Mouse (Mus musculus) common myeloid progenitor, adult 5-6 weeks (primary cell): Measurements from ENCODE around the gene Myh9. TPM values are rescaled to one million over a fixed set of nuclear protein-coding genes. Genes with fewer than 3 reads are reported as not detected.

ENCODE experiments used
- ATAC-seq: replicated peaks from 2 replicates; pipeline ENCODE4 v1.8.0; 2016; ENCODE audit warnings: low read depth, mild to moderate bottlenecking, moderate TSS enrichment, inconsistent platforms; ENCODE audit not compliant: poor library complexity, severe bottlenecking
- total RNA-seq: library from RNA; stranded (forward); fragments of 200-1000, 187-1606 nt; gene quantifications from 2 replicates; pipeline ENCODE4 v1.2.3, GENCODE M21; 2017

Gene Myh9
- total RNA-seq, 1 experiment from 2014 or later: 430 TPM

GRCm38 (mm10) chr15:77831754-77832457, 10.1 kb downstream of the Myh9 start:
- ATAC-seq: no peak

DNA sequence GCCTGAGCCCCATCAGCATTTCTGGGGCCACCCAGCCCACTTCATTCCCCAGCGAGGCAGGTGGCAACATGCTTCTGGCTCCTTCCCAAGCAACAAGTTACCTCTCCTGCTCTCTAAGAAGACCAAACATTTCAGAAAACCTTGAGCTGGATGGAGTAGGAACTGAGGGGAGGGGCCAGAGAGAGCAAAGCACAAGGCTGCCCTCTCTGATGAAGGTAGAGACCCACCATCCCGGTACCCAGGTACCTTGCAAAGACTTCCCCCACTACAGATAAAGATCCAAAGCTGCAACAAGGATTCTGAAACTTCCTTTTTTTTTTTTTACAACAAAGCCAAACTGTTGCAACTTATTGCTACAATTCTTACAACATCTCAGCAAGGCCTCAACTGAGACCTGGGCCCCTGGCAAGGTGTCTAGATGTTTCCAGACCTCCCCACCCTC, 10.8 kb downstream of the Myh9 start:
- 0 out of 2 replicates have a peak, but pooled peaks have one; percentile 12 for ATAC-seq

GRCm38 (mm10) chr15:77830481-77831137, 11.4 kb downstream of the Myh9 start:
- peak; percentile 40 for ATAC-seq

DNA sequence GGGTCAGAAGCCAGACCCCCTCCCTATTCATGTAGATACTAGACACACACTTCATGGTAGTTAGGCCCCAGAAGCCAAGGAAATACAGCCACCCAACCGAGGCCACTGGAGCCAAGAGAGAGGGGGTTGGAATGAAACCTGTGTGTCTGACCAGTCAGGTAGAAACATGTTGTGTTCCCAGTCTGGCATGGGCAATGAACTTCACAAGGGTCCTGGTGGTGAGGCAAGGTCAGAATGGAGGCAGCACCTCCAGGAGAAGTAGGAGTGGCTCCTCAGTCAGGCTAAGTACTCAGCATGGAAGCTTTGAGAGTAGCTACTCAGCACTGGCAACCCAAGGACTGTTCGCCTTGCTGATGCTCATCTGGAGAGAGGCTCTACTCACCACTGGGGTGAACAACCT, 12.4 kb downstream of the Myh9 start:
- ATAC-seq: no peak

DNA sequence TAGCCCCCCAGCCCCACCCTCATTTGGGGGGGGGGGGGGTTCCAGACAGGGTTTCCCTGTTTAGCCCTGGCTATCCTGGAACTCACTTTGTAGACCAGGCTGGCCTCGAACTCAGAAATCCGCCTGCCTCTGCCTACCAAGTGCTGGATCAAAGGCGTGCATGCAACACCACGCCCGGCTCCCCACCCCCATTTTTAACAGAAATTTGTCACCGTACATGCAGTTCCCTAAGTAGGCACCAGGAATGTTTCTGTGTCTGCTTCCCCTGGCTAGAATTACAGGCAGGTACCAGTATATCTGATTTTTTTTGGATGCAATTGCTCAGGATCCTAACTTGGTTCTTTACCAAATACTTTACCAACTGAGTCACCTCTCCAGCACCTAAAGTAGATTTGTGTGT, 13.1 kb downstream of the Myh9 start:
- no peak for ATAC-seq

DNA sequence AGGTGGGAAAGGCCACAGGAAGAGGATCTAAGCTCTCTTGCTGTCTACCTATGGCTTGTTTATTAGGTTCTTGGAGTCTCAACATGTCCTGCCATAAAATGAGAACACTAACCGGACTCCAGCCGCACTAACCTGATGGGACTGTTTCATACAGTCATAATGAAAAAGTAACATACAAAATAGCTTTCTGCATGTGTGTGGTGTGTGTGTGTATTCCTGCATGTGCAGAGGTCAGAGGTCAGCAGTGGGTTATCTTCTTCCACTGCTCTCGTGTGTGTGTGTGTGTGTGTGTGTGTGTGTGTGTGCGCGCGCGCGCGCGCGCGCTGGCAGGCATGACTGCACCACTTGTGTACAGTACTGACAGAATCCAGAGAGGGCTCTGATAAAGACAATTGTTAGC, 13.7 kb downstream of the Myh9 start:
- ATAC-seq: no peak

DNA sequence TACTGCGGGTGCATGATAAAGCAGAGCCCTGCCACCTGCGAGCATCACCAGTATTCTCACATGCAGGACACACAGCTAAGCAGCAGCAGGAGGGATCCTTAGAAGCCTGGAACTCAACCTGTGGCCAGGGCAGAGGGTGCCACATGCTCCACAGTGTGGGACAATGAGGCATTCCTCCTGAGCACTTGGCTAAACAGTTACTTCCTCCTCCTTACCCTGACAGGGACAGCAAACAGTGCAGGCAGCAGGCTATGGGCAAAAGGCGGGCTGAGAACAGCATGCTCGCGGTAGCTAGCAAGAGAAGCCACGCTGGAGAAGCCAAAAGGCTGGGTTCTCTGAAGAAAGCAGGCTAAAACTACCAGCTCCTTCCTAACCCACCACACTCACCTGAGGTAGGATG, 14.2 kb downstream of the Myh9 start:
- peak; percentile 30; the same call in 1 of the 2 replicates for ATAC-seq

- no peak for ATAC-seq
Observed at GRCm38 (mm10) chr15:77827379-77827778, 14.6 kb downstream of the Myh9 start.

GRCm38 (mm10) chr15:77825382-77825781, 16.6 kb downstream of the Myh9 start:
- ATAC-seq: no peak

- ATAC-seq: no peak
Observed at GRCm38 (mm10) chr15:77824321-77824720, 17.7 kb downstream of the Myh9 start.

DNA sequence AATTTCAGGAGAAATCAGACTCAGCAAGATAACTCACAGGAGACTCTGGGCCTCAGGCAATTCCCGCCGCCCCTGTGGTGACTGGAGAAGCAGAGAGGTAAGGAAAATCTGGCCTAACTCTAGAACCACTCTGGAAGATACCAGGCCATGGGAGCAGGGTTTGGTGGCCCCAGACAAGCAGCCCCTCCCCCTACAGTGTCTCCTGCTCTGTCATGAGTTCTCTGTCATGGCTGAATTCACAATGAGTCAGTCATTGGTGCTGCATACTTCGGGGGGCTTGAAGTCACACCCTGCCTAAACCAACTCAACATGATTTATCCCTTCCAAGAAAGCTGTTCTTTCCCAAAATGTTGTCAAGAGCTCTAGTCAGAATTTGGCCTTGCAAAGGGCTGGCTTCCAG, 18.3 kb downstream of the Myh9 start:
- no peak for ATAC-seq

DNA sequence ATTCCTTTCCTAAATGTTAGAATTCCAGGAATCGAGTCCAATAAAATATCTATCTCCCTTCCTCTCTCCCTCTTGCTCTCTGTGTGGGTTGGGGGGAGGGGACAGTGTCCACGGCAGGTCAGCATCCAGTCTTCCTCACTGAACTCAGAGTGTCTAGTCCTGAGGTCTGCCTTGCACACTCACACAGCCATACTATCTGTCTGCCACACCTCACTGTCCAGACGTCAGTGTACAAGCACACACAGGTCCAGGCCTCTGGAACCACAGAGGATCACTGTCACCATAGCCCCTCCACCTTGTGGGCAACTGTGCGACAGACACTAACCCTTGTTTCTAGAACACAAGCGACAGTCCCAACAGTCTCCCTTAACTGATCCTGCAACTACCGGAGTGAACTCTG, 18.8 kb downstream of the Myh9 start:
- no peak for ATAC-seq

- peak; percentile 29; the same call in 1 of the 2 replicates for ATAC-seq
Observed at GRCm38 (mm10) chr15:77822671-77823070, 19.3 kb downstream of the Myh9 start.

DNA sequence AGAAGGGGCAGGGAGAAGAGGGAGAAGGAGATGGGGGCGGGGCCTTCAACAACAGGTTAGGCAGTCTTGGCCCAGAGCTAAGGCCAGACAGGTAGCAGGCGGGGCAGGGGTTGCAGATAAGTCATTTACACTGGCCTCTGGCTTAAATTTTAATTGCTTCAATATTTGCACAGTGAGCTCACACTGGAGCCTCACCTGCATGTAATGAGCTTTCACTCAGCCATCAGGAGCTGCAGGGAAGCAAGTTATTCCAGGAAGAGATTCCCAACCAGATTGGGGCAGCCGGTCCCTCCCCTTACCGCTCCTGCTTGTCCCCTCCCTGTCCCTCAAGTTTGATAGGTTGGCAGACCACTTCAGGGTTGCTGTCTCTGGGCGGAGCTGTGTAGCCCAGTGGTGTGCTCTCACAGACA, 19.9 kb downstream of the Myh9 start:
- no peak for ATAC-seq

GRCm38 (mm10) chr15:77821424-77821823, 20.6 kb downstream of the Myh9 start:
- ATAC-seq: 0 out of 2 replicates have a peak, but pooled peaks have one; percentile 12

DNA sequence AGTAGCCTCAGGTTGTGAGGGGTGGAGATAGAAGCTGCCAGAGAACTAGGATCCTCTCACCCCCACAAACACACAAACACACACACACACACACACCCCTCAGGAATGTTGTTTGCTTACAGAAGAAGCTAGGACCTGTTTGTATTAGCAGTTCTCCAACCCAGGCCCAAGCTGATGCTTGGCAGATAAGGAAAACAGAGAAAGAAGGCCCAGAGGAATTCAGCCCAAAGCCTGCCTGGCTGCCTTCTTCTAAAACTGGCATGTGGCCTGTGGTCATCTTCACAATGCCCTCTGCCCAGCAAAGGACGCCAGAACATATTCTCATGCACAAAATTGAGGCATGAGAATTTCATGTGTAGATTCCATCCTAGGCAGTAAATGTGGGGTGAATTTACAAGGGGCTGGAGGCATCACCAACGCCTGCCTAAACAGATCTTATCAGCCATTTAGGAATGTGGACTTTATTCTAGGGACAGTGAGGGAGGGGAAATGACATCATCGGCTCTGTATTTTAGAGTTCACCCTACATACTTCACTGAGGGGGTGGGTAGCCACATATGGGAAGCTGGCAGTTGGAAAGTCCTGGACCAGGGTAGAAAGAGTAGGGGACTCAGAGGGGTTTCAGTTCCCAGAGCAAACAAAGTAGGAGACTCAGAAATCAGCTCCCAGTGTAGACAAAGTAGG, 21.4 kb downstream of the Myh9 start:
- ATAC-seq: no peak

- peak; percentile 64 for ATAC-seq
Observed at GRCm38 (mm10) chr15:77819894-77820387, 22.0 kb downstream of the Myh9 start.

- ATAC-seq: no peak
Observed at GRCm38 (mm10) chr15:77818556-77819158, 23.3 kb downstream of the Myh9 start.

DNA sequence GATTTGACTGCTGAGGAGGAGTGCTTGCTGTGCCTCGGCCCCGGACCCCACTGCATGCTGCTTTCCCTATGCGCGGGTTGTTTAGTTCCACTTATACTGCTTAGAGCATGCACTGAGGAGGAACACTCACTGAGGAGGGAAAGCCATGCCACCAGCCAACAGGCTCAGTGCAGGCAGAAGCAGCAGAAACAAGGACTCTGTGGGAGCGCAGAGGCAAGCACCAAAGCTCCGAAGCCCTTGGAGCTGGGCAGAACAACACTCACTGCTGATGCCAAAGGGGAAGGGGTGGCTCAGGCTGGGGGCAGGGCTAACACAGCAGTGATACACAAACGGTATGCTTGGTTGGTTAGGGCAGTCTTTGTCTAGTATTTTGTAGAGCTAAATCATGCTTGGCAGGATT, 24.6 kb downstream of the Myh9 start:
- ATAC-seq: no peak

- no peak for ATAC-seq
Observed at GRCm38 (mm10) chr15:77816601-77816950, 25.4 kb downstream of the Myh9 start.
